Mouse (Mus musculus): ENCODE measurements at regions not wholly inside any gene's neighbourhood (a gene's known extent, or its start where the extent isn't known, plus 50 kb on each side); places are given as distances from the start of the nearest gene placed in this dataset.

GRCm38 (mm10) chr7:113113266-113113893, 93.9 kb upstream of the Arntl start:
- WGBS: 59% methylated on average over 10 of the region's 10 CpGs
- TF ChIP-seq POLR2A (IDR thresholded peaks at IDR 0.05; ENCODE audit: low read depth, low read length) (no peak), CTCF (conservative IDR thresholded peaks at IDR 0.05; ENCODE audit: insufficient read depth, insufficient read length, low read depth, low read length) (no peak)
- Histone ChIP-seq H3K36me3 (ENCODE audit: control insufficient read depth, insufficient read depth, low read length) (no peaks in the 10 kb centered on the region), H3K27ac (ENCODE audit: insufficient read depth, low read depth, low read length) (no peak overlapping the region), H3K4me3 (ENCODE audit: insufficient read depth, low read depth, low read length) (no peak overlapping the region), H3K4me1 (ENCODE audit: control insufficient read depth, insufficient read depth, low read length) (no peaks in the 10 kb centered on the region), H3K27me3 (replicated peaks; ENCODE audit: control insufficient read depth, insufficient read depth, low read length) (no peaks in the 10 kb centered on the region)
- no peak for DNase-seq

GRCm38 (mm10) chr7:113117599-113117998, 89.7 kb upstream of the Arntl start:
- no peak overlapping the region for H3K4me3 ChIP-seq (ENCODE audit: insufficient read depth, low read depth, low read length)
- 99% methylated on average over 4 of the region's 4 CpGs for WGBS
- no peaks in the 10 kb centered on the region for H3K27me3 ChIP-seq (replicated peaks; ENCODE audit: control insufficient read depth, insufficient read depth, low read length)
- TF ChIP-seq CTCF (conservative IDR thresholded peaks at IDR 0.05; ENCODE audit: insufficient read depth, insufficient read length, low read depth, low read length) (no peak), POLR2A (IDR thresholded peaks at IDR 0.05; ENCODE audit: low read depth, low read length) (no peak)
- H3K4me1 ChIP-seq (ENCODE audit: control insufficient read depth, insufficient read depth, low read length): peaks cover 4% of the 10 kb centered on the region; the same call in 1 of the 2 replicates
- no peak for DNase-seq
- no peaks in the 10 kb centered on the region for H3K36me3 ChIP-seq (ENCODE audit: control insufficient read depth, insufficient read depth, low read length)
- H3K27ac ChIP-seq (ENCODE audit: insufficient read depth, low read depth, low read length): no peak overlapping the region

- H3K4me1 ChIP-seq (ENCODE audit: control insufficient read depth, insufficient read depth, low read length): peaks cover 4% of the 10 kb centered on the region; the same call in 1 of the 2 replicates
- 15% methylated on average over 6 of the region's 6 CpGs for WGBS
- no peaks in the 10 kb centered on the region for H3K36me3 ChIP-seq (ENCODE audit: control insufficient read depth, insufficient read depth, low read length)
- no peak overlapping the region for H3K27ac ChIP-seq (ENCODE audit: insufficient read depth, low read depth, low read length)
- DNase-seq: peak; percentile 45
- no peak overlapping the region for H3K4me3 ChIP-seq (ENCODE audit: insufficient read depth, low read depth, low read length)
- no peaks in the 10 kb centered on the region for H3K27me3 ChIP-seq (replicated peaks; ENCODE audit: control insufficient read depth, insufficient read depth, low read length)
- TF ChIP-seq POLR2A (IDR thresholded peaks at IDR 0.05; ENCODE audit: low read depth, low read length) (no peak), CTCF (conservative IDR thresholded peaks at IDR 0.05; ENCODE audit: insufficient read depth, insufficient read length, low read depth, low read length) (no peak)
Measured at GRCm38 (mm10) chr7:113121911-113122319, 85.3 kb upstream of the Arntl start.

- 78% methylated on average over 1 of the region's 1 CpGs for WGBS
- H3K4me1 ChIP-seq (ENCODE audit: control insufficient read depth, insufficient read depth, low read length): peaks cover 4% of the 10 kb centered on the region; the same call in 1 of the 2 replicates
- TF ChIP-seq POLR2A (IDR thresholded peaks at IDR 0.05; ENCODE audit: low read depth, low read length): no peak
- TF ChIP-seq CTCF (conservative IDR thresholded peaks at IDR 0.05; ENCODE audit: insufficient read depth, insufficient read length, low read depth, low read length): no peak
- no peak overlapping the region for H3K27ac ChIP-seq (ENCODE audit: insufficient read depth, low read depth, low read length)
- no peaks in the 10 kb centered on the region for H3K27me3 ChIP-seq (replicated peaks; ENCODE audit: control insufficient read depth, insufficient read depth, low read length)
- no peak for DNase-seq
- H3K36me3 ChIP-seq (ENCODE audit: control insufficient read depth, insufficient read depth, low read length): no peaks in the 10 kb centered on the region
- no peak overlapping the region for H3K4me3 ChIP-seq (ENCODE audit: insufficient read depth, low read depth, low read length)
Measured at GRCm38 (mm10) chr7:113126010-113126409, 81.3 kb upstream of the Arntl start.

- Histone ChIP-seq H3K36me3 (ENCODE audit: control insufficient read depth, insufficient read depth, low read length) (no peaks in the 10 kb centered on the region), H3K4me1 (ENCODE audit: control insufficient read depth, insufficient read depth, low read length) (no peaks in the 10 kb centered on the region), H3K27ac (ENCODE audit: insufficient read depth, low read depth, low read length) (no peak overlapping the region), H3K27me3 (replicated peaks; ENCODE audit: control insufficient read depth, insufficient read depth, low read length) (no peaks in the 10 kb centered on the region), H3K4me3 (ENCODE audit: insufficient read depth, low read depth, low read length) (no peak overlapping the region)
- DNase-seq: no peak
- 71% methylated on average over 6 of the region's 6 CpGs for WGBS
- TF ChIP-seq CTCF (conservative IDR thresholded peaks at IDR 0.05; ENCODE audit: insufficient read depth, insufficient read length, low read depth, low read length): no peak
- no peak for TF ChIP-seq POLR2A (IDR thresholded peaks at IDR 0.05; ENCODE audit: low read depth, low read length)
Measured at GRCm38 (mm10) chr7:113130552-113130951, 76.7 kb upstream of the Arntl start.

GRCm38 (mm10) chr7:113131945-113132538, 75.2 kb upstream of the Arntl start:
- H3K27ac ChIP-seq (ENCODE audit: insufficient read depth, low read depth, low read length): no peak overlapping the region
- no peaks in the 10 kb centered on the region for H3K4me1 ChIP-seq (ENCODE audit: control insufficient read depth, insufficient read depth, low read length)
- WGBS: 3% methylated on average over 6 of the region's 6 CpGs
- no peaks in the 10 kb centered on the region for H3K27me3 ChIP-seq (replicated peaks; ENCODE audit: control insufficient read depth, insufficient read depth, low read length)
- no peak overlapping the region for H3K4me3 ChIP-seq (ENCODE audit: insufficient read depth, low read depth, low read length)
- H3K36me3 ChIP-seq (ENCODE audit: control insufficient read depth, insufficient read depth, low read length): no peaks in the 10 kb centered on the region
- peak; percentile 83 for DNase-seq
- TF ChIP-seq CTCF (conservative IDR thresholded peaks at IDR 0.05; ENCODE audit: insufficient read depth, insufficient read length, low read depth, low read length) (peak; percentile 98), POLR2A (IDR thresholded peaks at IDR 0.05; ENCODE audit: low read depth, low read length) (no peak)

GRCm38 (mm10) chr7:113133891-113134290, 73.4 kb upstream of the Arntl start:
- no peak for DNase-seq
- no peak overlapping the region for H3K4me3 ChIP-seq (ENCODE audit: insufficient read depth, low read depth, low read length)
- no peak for TF ChIP-seq CTCF (conservative IDR thresholded peaks at IDR 0.05; ENCODE audit: insufficient read depth, insufficient read length, low read depth, low read length)
- no peak for TF ChIP-seq POLR2A (IDR thresholded peaks at IDR 0.05; ENCODE audit: low read depth, low read length)
- WGBS: 70% methylated on average over 5 of the region's 5 CpGs
- H3K4me1 ChIP-seq (ENCODE audit: control insufficient read depth, insufficient read depth, low read length): no peaks in the 10 kb centered on the region
- H3K36me3 ChIP-seq (ENCODE audit: control insufficient read depth, insufficient read depth, low read length): no peaks in the 10 kb centered on the region
- no peak overlapping the region for H3K27ac ChIP-seq (ENCODE audit: insufficient read depth, low read depth, low read length)
- no peaks in the 10 kb centered on the region for H3K27me3 ChIP-seq (replicated peaks; ENCODE audit: control insufficient read depth, insufficient read depth, low read length)

Data from kidney, adult 2 months (tissue).